Mouse (Mus musculus) MEL (cell line): ENCODE measurements around the gene Cfap54. TPM values are rescaled to one million over a fixed set of nuclear protein-coding genes. Genes with fewer than 3 reads are reported as not detected.

ENCODE experiments used
- DNase-seq: peaks from one replicate; pipeline ENCODE4 v3.0.0; 2011; ENCODE audit warnings: low read depth, low spot score
- H3K27ac ChIP-seq: 2 replicates; pipeline ENCODE4 v1.5.1; 2012; ENCODE audit warnings: low read depth, mild to moderate bottlenecking, control low read depth, low read length, moderate library complexity; ENCODE audit not compliant: control insufficient read depth
- H3K27me3 ChIP-seq, 2 experiments: fragments of 150-350 bp in 1 of 2; sonication (generic) in 1 of 2; 2 replicates each; pipeline ENCODE4 v1.6.1; 2012; ENCODE audit warnings: low read length in 2 of 2, mild to moderate bottlenecking in 2 of 2, improper control_type of control experiment in 1 of 2, moderate library complexity in 1 of 2; ENCODE audit not compliant: insufficient read depth in 2 of 2, control insufficient read depth in 1 of 2
- H3K36me3 ChIP-seq, 2 experiments: 2 replicates each; pipeline ENCODE4 v1.6.1; 2012 to 2014; ENCODE audit warnings: low read length in 2 of 2, improper control_type of control experiment in 1 of 2, inconsistent platforms in 1 of 2, mild to moderate bottlenecking in 1 of 2; ENCODE audit not compliant: insufficient read depth in 2 of 2, control insufficient read depth in 1 of 2
- H3K4me1 ChIP-seq, 2 experiments: fragments of 150-350 bp in 1 of 2; sonication (generic) in 1 of 2; 2 replicates each; pipeline ENCODE4 v1.6.1; 2012; ENCODE audit warnings: low read length in 2 of 2, improper control_type of control experiment in 1 of 2, mild to moderate bottlenecking in 1 of 2; ENCODE audit not compliant: insufficient read depth in 2 of 2, control insufficient read depth in 1 of 2
- H3K4me3 ChIP-seq, 2 experiments: fragments of 150-350 bp in 1 of 2; sonication (generic) in 1 of 2; 2 replicates each; pipeline ENCODE4 v1.5.1; 2012; ENCODE audit warnings: low read depth in 2 of 2, low read length in 2 of 2, mild to moderate bottlenecking in 2 of 2, moderate library complexity in 2 of 2, control low read depth in 1 of 2, improper control_type of control experiment in 1 of 2; ENCODE audit not compliant: control insufficient read depth in 1 of 2, insufficient read depth in 1 of 2
- H3K79me2 ChIP-seq: 2 replicates; pipeline ENCODE4 v1.6.1; 2012; ENCODE audit warnings: mild to moderate bottlenecking, low read length, moderate library complexity; ENCODE audit not compliant: control insufficient read depth, poor library complexity, insufficient read depth
- H3K9ac ChIP-seq: 2 replicates; pipeline ENCODE4 v1.6.1; 2012; ENCODE audit warnings: low read depth, mild to moderate bottlenecking, control low read depth, low read length, moderate library complexity; ENCODE audit not compliant: control insufficient read depth, poor library complexity, severe bottlenecking
- H3K9me3 ChIP-seq: fragments of 150-350 bp; sonication (generic); replicated peaks from 2 replicates; pipeline ENCODE4 v1.6.1; 2012; ENCODE audit warnings: mild to moderate bottlenecking, low read length, improper control_type of control experiment, moderate library complexity; ENCODE audit not compliant: insufficient read depth
- CHD1 ChIP-seq: IDR thresholded peaks from 2 replicates; pipeline ENCODE4 v1.6.1; 2012; ENCODE audit warnings: low read depth, mild to moderate bottlenecking, inconsistent platforms, low read length, improper control_type of control experiment
- CTCF ChIP-seq, 3 experiments: IDR thresholded peaks in 2 of 3; conservative IDR thresholded peaks in 1 of 3; 2 replicates each; pipeline ENCODE4 v1.5.1; 2011 to 2012; ENCODE audit warnings: low read length in 3 of 3, low read depth in 2 of 3, mild to moderate bottlenecking in 2 of 3, improper control_type of control experiment in 1 of 3, inconsistent platforms in 1 of 3, mixed read lengths in 1 of 3, moderate library complexity in 1 of 3; ENCODE audit not compliant: control insufficient read depth in 1 of 3, insufficient read depth in 1 of 3, poor library complexity in 1 of 3, severe bottlenecking in 1 of 3
- EP300 ChIP-seq, 2 experiments: IDR thresholded peaks; 2 replicates each; pipeline ENCODE4 v1.6.1; 2011; ENCODE audit warnings: improper control_type of control experiment in 2 of 2, low read length in 2 of 2, low read depth in 1 of 2, mild to moderate bottlenecking in 1 of 2
- ETS1 ChIP-seq: IDR thresholded peaks from 2 replicates; pipeline ENCODE4 v1.6.1; 2012; ENCODE audit warnings: low read depth, mild to moderate bottlenecking, inconsistent platforms, low read length, improper control_type of control experiment, moderate library complexity
- GATA1 ChIP-seq: IDR thresholded peaks from 2 replicates; pipeline ENCODE4 v1.6.1; 2011; ENCODE audit warnings: low read depth, low read length, improper control_type of control experiment
- HCFC1 ChIP-seq: IDR thresholded peaks from 2 replicates; pipeline ENCODE4 v1.6.1; 2012; ENCODE audit warnings: low read depth, mild to moderate bottlenecking, inconsistent platforms, low read length, improper control_type of control experiment, moderate library complexity
- JUND ChIP-seq: IDR thresholded peaks from 2 replicates; pipeline ENCODE4 v1.6.1; 2011; ENCODE audit warnings: low read depth, mild to moderate bottlenecking, improper control_type of control experiment, low read length
- KAT2A ChIP-seq: conservative IDR thresholded peaks from 2 replicates; pipeline ENCODE4 v1.6.1; 2012; ENCODE audit warnings: low read depth, low read length, improper control_type of control experiment, inconsistent platforms
- MAZ ChIP-seq: IDR thresholded peaks from 2 replicates; pipeline ENCODE4 v1.6.1; 2012; ENCODE audit warnings: low read depth, mild to moderate bottlenecking, inconsistent platforms, low read length, improper control_type of control experiment
- MEF2A ChIP-seq: IDR thresholded peaks from 2 replicates; pipeline ENCODE4 v1.6.1; 2014; ENCODE audit warnings: low read depth, mild to moderate bottlenecking, inconsistent platforms, low read length, improper control_type of control experiment; ENCODE audit not compliant: poor library complexity, insufficient replicate concordance, severe bottlenecking; ENCODE audit errors: extremely low read depth
- MXI1 ChIP-seq: IDR thresholded peaks from 2 replicates; pipeline ENCODE4 v1.6.1; 2011; ENCODE audit warnings: mild to moderate bottlenecking, low read depth, low read length, improper control_type of control experiment
- MYB ChIP-seq: IDR thresholded peaks from 2 replicates; pipeline ENCODE4 v1.6.1; 2011; ENCODE audit warnings: mild to moderate bottlenecking, low read depth, low read length, improper control_type of control experiment
- NELFE ChIP-seq: IDR thresholded peaks from 2 replicates; pipeline ENCODE4 v1.6.1; 2011; ENCODE audit warnings: low read depth, low read length, improper control_type of control experiment
- POLR2A ChIP-seq, 2 experiments: IDR thresholded peaks; 2 replicates each; pipeline ENCODE4 v1.6.1; 2011 to 2012; ENCODE audit warnings: low read length in 2 of 2, mild to moderate bottlenecking in 2 of 2, control low read depth in 1 of 2, improper control_type of control experiment in 1 of 2, low read depth in 1 of 2, moderate library complexity in 1 of 2; ENCODE audit not compliant: control insufficient read depth in 1 of 2, insufficient read depth in 1 of 2, poor library complexity in 1 of 2
- POLR2AphosphoS2 ChIP-seq: IDR thresholded peaks from 2 replicates; pipeline ENCODE4 v1.6.1; 2011; ENCODE audit warnings: low read length, improper control_type of control experiment
- POLR2AphosphoS5 ChIP-seq: IDR thresholded peaks from 2 replicates; pipeline ENCODE4 v1.6.1; 2012; ENCODE audit warnings: low read depth, borderline replicate concordance, mild to moderate bottlenecking, inconsistent platforms, low read length, moderate library complexity, mixed read lengths
- RAD21 ChIP-seq: IDR thresholded peaks from 2 replicates; pipeline ENCODE4 v1.6.1; 2011; ENCODE audit warnings: mild to moderate bottlenecking, low read depth, low read length, improper control_type of control experiment
- SMC3 ChIP-seq: IDR thresholded peaks from 2 replicates; pipeline ENCODE4 v1.6.1; 2011; ENCODE audit warnings: low read depth, low read length, improper control_type of control experiment
- TAL1 ChIP-seq: IDR thresholded peaks from 2 replicates; pipeline ENCODE4 v1.6.1; 2012; ENCODE audit warnings: mild to moderate bottlenecking, inconsistent platforms, low read length, moderate library complexity, mixed read lengths
- TCF12 ChIP-seq: IDR thresholded peaks from 2 replicates; pipeline ENCODE4 v1.6.1; 2014; ENCODE audit warnings: low read depth, mild to moderate bottlenecking, inconsistent platforms, low read length, improper control_type of control experiment, moderate library complexity
- UBTF ChIP-seq: IDR thresholded peaks from 2 replicates; pipeline ENCODE4 v1.6.1; 2012; ENCODE audit warnings: low read depth, mild to moderate bottlenecking, inconsistent platforms, low read length, improper control_type of control experiment, moderate library complexity, borderline replicate concordance; ENCODE audit not compliant: insufficient read depth
- USF1 ChIP-seq: IDR thresholded peaks from 2 replicates; pipeline ENCODE4 v1.6.1; 2014; ENCODE audit warnings: low read depth, mild to moderate bottlenecking, inconsistent platforms, low read length, improper control_type of control experiment, moderate library complexity
- ZC3H11A ChIP-seq: IDR thresholded peaks from 2 replicates; pipeline ENCODE4 v1.6.1; 2012; ENCODE audit warnings: low read depth, mild to moderate bottlenecking, inconsistent platforms, low read length, improper control_type of control experiment
- ZMIZ1 ChIP-seq: IDR thresholded peaks from 2 replicates; pipeline ENCODE4 v1.6.1; 2012; ENCODE audit warnings: low read depth, mild to moderate bottlenecking, inconsistent platforms, low read length, improper control_type of control experiment, moderate library complexity
- polyA plus RNA-seq, 2 experiments: library from polyadenylated mRNA; stranded (reverse) in 1 of 2; unstranded in 1 of 2; fragments of >175 nt in 1 of 2; fragments of >200 nt in 1 of 2; gene quantifications; 2 replicates each; pipeline versions ENCODE4 v1.2.1 to v1.2.4; 2012; ENCODE audit warnings: low replicate concordance in 2 of 2, low read depth in 1 of 2; ENCODE audit not compliant: insufficient read length in 2 of 2, insufficient read depth in 1 of 2, missing spikeins in 1 of 2
- total RNA-seq: library from RNA; depleted of rRNA; stranded (reverse); fragments of 300-350 nt; gene quantifications from 2 replicates; pipeline ENCODE4 v1.2.3, GENCODE M21; 2012

Cfap54 gene
- total and polyA plus RNA-seq, 3 experiments: 2.0 to 2.7 TPM; not detected in 1

- H3K27me3 ChIP-seq: no peaks in the 10 kb centered on the region
- H3K4me3 ChIP-seq: no peak overlapping the region
- H3K9me3 ChIP-seq: no peaks in the 10 kb centered on the region
- no peak for DNase-seq
- H3K36me3 ChIP-seq: peaks cover 1 to 17% of the 10 kb centered on the region in 2 experiments
- no peaks in the 10 kb centered on the region for H3K79me2 ChIP-seq
- H3K9ac ChIP-seq: no peak overlapping the region
- peaks cover 4 to 15% of the 10 kb centered on the region in 2 experiments for H3K4me1 ChIP-seq
- H3K27ac ChIP-seq: no peak overlapping the region
- TF ChIP-seq MYB (no peak), MAZ (no peak), POLR2AphosphoS2 (no peak), TCF12 (no peak), JUND (no peak), POLR2A (IDR thresholded peaks at IDR 0.05; ENCODE audit: control insufficient read depth in 1 of 2, insufficient read depth in 1 of 2, low read depth in 1 of 2, low read length in 2 of 2, poor library complexity in 1 of 2) (no peak), ZMIZ1 (no peak), MEF2A (no peak), MXI1 (no peak), UBTF (no peak), POLR2AphosphoS5 (no peak), KAT2A (no peak), CTCF (IDR thresholded peaks at IDR 0.05 in 2 of 3, conservative IDR thresholded peaks at IDR 0.05 in 1 of 3; ENCODE audit: control insufficient read depth in 1 of 3, insufficient read depth in 1 of 3, low read depth in 2 of 3, low read length in 3 of 3, poor library complexity in 1 of 3, severe bottlenecking in 1 of 3) (no peak), RAD21 (no peak), HCFC1 (no peak)
These were observed 48.6 kb upstream of the Cfap54 start for GRCm38 (mm10) chr10:93129904-93130455.

GRCm38 (mm10) chr10:93129345-93129744, 47.9 kb upstream of the Cfap54 start:
- Histone ChIP-seq H3K9me3 (no peaks in the 10 kb centered on the region), H3K27ac (no peak overlapping the region), H3K27me3 (no peaks in the 10 kb centered on the region), H3K4me3 (no peak overlapping the region), H3K9ac (no peak overlapping the region), H3K4me1 (peaks cover 4 to 18% of the 10 kb centered on the region in 2 experiments), H3K36me3 (peaks cover 1 to 22% of the 10 kb centered on the region in 2 experiments), H3K79me2 (no peaks in the 10 kb centered on the region)
- DNase-seq: no peak
- TF ChIP-seq ZC3H11A (no peak), ETS1 (no peak), KAT2A (no peak), MAZ (no peak), TAL1 (no peak), GATA1 (no peak), CHD1 (no peak), SMC3 (no peak), TCF12 (no peak), RAD21 (no peak), UBTF (no peak), USF1 (no peak), POLR2A (IDR thresholded peaks at IDR 0.05; ENCODE audit: control insufficient read depth in 1 of 2, insufficient read depth in 1 of 2, low read depth in 1 of 2, low read length in 2 of 2, poor library complexity in 1 of 2) (no peak), MYB (no peak), NELFE (no peak), EP300 (IDR thresholded peaks at IDR 0.05; ENCODE audit: low read depth in 1 of 2, low read length in 2 of 2) (no peak)
